Mouse (Mus musculus): ENCODE measurements around the gene Adgrf4.

Adgrf4 gene

DNA sequence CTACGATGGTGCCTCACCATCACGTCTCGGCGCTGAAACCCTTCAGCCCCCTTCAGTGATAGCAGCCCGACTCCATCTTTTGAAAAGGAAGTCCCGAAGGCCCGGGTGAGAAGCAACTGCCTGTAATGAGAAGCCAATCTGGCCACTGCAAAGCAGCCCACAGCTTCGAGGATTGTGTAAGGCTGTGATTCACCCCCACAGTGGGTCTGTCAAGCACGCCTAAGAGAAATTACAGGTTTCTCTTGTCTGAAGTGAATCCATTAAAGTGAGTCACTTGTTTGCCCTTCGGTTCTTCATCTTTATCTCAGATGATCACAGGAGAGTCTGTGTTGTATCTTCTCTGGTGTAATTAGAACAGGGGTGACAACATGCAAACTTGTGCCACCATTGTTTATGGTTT lies at the start of gene Adgrf4:
TSS of gene Adgrf4 (minus strand) at position 149 of the 400 bp plus-strand sequence.
- DNase-seq (ENCODE audit: low spot score), result no peak

DNA sequence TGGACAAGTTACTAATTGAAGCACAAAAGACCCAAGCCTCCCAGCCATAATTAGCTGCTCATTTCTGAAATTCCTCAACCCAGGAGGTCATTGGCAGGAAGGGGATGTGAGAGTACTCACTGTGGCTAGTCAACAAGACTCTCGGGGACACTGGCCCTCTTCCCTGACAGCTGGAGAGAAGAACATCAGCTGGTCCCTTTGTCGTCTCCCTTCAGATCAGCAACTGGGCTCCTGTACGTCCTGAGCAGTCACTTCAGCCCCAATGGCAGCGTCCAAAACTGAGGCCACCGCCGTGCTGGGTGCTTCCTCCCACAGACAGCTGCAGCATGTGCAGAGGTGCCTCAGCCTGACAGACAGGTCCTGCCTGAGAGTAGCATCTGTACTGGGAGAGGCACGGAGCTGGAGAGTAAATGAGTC lies 49.7 kb upstream of the Adgrf4 start, which contains the start of gene Adgrf2:
TSS of gene Adgrf2 (minus strand) at position 379 of the 417 bp plus-strand sequence.
- DNase-seq (ENCODE audit: low spot score), result no peak

DNA sequence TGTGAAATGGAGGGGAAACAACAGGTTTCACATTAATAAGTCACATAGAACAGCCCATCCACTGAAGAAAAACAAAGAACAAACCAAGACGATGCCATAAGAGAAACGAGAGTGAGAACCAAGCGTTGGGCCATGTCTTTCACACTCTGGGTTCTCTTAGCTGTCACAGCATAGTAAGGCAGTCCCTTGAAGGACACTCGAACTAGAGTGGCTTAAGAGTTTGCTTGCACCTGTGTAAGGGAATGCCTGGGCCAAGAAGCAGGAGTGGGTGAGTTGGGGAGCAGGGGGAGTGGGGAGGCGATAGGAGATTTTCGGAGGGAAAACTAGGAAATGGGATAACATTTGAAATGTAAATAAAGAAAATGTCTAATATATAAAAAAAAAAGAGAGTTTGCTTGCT lies 46.7 kb upstream of the Adgrf4 start:
- DNase-seq (ENCODE audit: low spot score), result no peak

DNA sequence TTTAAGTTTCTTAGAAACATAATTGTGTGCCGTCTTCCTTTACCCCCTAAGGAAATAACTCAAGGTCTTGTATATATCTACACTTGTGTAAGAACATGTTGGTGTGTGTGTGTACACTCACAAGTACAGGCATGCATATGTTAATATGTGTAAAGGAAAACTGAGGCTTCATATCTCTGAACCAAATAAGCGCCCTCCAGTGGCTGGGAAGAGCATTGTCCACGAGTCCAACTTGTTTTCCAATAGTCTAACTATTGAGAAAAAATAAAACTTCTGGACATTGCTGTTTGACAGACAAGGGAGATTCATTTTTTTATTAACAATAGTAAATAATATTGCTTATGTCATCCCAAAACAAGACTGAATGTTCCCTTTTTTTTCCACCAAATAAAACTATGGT lies 25.1 kb upstream of the Adgrf4 start:
- no peak for DNase-seq (ENCODE audit: low spot score)

DNA sequence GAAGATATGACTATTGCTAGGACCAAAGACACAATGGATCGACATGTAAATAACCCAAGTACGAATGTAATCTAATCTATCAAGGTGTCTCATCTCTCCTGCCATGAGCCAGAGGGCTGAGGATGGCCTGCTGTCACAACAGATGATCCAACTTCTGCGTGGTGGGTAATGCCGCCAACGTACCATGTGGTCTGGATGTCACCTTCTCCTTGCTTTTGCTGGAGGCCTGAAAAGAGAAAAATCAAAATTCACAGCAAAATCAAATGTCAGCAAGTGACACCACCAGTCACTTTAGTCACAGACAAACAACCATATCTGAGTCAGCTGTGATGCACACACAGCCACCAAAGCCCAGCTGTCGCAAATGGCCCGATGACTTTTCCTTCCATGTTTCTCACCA lies 22.9 kb upstream of the Adgrf4 start:
- no peak for DNase-seq (ENCODE audit: low spot score)

DNA sequence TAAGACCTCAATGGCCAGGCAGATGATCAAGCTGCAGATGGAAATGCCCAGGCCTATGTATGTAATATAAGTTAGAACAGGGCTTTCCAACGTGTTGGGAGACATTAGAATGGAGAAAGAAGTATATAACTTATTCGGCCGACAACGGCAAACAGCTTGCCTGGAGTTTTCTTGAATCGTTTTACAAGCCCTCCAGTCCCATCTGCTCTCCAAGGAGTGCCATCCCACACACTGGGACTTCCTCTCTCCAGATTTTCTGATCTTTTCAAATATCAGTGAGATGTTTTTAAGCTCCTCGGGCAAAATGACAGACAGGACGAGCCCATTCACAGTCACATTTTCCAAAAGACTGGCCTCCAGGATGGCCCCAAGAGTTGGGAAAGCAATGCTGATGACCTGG lies 18.6 kb upstream of the Adgrf4 start:
- no peak for DNase-seq (ENCODE audit: low spot score)

DNA sequence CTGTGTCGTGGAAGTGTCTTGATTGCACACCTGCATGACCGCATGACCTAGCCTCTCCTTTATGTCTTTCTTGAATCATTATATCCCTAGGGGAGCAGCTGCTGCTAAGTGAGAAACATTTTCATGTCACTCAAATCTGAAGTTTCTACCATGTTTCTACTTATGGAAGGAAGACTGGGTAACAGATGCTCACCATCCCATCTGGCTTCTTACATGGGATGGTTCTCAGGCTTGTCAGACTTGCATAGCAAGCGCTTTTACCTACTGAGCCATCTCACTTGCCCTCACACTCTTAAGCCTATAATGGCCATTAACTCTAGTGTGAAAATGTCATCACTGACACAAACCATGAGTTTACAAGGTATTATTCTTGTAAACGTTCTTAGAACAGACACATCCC lies 13.5 kb upstream of the Adgrf4 start:
- no peak for DNase-seq (ENCODE audit: low spot score)

DNA sequence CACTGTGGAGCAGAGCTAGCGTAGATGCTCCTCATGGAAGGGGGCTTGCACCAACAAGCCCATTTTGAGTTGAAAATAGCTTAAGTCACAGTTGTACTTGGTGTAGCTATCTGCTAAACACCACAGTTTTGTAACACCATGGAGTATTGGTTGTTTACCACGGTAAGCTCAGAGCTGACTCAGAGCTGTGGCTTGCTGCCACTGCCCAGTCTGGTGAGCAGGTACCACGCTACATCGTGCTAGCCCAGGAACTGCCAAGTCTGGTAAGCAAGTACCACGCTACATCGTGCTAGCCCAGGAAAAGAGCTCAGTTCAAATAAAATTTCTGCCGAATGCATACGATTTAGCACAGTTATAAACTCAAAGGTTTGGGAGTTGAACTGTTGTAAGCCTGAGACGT lies 10.1 kb upstream of the Adgrf4 start:
- no peak for DNase-seq (ENCODE audit: low spot score)

DNA sequence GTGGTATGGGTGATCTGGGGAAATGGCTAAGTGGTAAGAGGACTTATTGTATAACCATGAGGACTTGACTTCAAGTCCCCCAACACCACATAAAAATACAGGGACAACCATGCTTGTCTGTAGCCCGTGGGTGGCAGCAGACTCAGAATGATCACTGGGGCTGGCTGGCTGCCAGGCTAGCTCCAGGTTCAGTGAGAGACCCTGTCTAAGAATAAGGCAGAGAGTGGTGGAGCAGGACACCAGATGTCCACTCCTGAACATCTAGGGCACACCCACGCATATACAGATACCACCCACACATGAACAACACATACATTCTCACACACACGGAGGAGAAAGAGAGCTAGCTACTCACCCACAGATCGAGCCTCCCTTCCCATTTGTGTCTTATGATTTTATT lies 2.6 kb upstream of the Adgrf4 start:
- DNase-seq (ENCODE audit: low spot score), result no peak

DNA sequence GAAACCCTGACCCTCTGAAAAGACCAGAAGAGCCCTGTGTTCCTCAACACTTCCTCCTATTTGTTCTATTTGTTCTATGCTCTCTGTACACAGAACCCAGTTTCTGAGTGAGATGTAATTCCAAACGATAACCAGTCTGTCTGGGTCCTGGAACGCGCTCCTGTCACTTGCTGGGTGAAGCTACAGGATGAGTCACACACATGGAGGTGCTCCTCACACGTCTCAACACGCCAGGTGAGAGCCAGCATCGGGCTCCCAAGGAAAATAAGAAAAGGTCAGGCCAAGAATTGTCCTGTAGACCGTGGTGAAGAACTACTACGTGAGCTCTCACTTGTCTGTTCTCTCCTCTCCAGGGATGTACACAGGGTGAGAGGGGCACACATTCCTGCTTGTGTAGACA lies 1.6 kb downstream of the Adgrf4 start:
- DNase-seq (ENCODE audit: low spot score), result no peak

DNA sequence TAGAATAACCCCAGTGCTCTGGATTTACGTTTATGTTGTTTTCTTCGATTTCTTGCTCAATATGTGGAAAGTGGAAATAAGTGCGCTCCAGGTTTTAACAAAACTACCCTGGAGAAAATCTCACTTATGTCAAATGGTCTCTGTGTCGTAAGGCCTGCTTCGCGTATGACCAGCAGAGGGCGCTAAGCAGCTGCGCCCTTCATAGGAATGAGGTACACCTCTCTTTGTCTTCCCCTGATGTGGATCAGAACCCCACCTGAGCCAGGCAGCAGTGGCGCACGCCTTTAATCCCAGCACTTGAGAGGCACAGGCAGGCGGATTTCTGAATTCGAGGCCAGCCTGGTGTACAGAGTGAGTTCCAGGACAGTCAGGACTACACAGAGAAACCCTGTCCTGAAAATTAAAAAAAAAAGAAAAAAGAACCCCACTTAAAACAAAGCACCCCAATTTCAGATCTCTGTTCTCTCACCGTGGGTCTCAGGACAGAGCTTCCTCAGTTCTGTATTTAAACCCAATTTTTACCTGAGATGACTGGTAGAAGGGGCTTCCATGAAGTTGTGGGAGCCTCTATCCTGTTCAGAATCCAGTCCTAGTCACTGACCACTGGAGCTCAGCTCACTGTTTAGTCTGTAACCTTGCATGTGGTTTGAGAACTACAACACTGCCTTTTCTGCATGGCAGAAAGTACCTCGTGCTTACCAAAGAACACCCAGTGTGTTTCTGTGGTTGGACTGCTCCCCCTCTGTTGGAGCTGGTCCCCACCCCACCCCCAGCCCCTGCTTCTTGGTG lies 33.3 kb downstream of the Adgrf4 start:
- no peak for DNase-seq (ENCODE audit: low spot score)

DNA sequence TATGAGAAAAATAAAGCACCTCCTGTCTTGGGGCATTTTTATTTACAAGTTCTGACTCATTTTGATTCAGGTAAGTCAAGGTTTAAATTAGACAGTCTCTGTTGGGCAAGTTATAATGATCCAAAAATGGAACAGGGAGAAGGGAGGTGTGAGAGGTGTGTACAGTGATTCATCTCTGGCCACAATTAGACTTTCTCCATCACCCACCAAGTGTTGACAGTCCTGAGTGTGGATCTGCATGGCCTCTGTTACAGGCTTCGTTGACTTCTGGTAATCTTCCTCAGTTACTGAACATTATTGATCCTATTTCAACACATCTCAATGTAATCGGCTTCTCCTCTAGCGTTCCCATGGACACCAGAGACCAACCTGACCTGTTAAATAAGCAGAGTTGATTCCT lies 48.7 kb downstream of the Adgrf4 start:
- DNase-seq (ENCODE audit: low spot score), result no peak

DNA sequence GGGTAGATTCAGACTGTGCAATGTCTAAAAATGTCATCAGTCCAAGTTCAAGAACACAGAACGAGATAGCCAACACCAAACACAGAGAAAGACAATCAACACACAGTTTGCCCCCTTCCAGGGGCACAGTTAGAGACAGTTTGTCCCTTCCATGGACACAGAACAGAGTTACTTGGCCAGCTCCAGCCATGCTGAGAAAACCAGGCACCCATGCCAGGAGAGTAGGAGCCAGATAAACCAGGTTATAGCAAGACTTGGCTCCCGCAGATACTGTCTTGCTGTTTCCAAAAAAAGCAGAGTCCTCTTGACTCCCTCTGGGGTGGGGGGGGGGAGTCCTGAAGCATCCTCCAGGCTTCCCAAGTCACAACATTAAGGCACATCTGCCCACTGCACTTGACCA lies 61.9 kb downstream of the Adgrf4 start:
- no peak for DNase-seq (ENCODE audit: low spot score)

DNA sequence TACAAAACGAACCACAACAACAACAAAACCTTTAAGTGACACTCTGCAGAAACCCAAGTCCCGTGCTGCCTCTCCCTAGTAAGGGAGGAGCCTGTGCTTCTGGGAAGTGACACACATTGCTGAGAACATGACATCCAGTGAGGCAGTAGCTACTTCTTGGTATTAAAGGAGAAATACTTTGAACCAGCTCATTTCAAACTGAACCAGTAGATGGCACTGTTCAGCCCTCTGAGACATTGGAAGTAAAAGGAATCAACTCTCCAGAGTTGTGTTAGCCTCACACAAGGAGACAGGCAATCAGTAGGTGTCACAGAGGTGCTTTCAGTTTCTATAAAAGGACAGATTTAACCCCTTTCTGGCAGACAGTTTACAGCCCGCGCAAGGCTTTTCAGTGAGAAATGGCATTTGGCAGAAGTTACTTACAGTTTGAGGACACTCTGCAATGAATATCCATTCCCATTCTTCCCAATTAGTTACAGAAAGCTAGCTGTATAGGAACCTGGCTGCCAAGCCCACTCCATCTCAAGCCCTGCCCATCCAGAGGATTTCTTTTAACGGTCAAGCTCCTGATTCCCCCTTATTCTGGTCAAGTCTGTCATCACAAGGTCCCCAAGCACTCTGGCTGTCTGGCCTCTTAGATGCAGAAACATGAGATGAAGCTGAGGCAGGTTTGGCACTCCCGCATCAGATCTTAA lies 78.9 kb downstream of the Adgrf4 start:
- no peak for DNase-seq (ENCODE audit: low spot score)

DNA sequence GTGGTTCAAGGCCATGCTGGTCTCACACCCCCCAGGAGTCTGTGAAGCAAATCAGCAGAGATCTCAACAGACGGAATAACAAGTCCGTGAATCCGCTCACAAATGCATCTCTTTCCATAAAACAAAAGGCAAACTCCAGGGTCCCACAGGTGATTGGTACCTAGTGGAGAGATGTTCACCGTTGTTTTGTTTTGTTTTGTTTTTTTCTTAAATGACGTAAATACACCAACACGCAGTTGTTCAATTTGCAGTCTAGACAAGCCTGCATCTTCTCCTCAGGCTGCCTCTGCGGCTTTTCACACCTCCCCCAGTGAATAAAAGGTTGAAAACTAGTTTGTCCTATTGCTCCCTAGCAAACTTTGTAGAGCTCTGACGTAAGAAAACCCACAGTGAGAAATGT lies 80.8 kb downstream of the Adgrf4 start, which contains the start of gene Opn5:
TSS of gene Opn5 (minus strand) at position 101 of the 400 bp plus-strand sequence.
- DNase-seq (ENCODE audit: low spot score), result no peak

DNA sequence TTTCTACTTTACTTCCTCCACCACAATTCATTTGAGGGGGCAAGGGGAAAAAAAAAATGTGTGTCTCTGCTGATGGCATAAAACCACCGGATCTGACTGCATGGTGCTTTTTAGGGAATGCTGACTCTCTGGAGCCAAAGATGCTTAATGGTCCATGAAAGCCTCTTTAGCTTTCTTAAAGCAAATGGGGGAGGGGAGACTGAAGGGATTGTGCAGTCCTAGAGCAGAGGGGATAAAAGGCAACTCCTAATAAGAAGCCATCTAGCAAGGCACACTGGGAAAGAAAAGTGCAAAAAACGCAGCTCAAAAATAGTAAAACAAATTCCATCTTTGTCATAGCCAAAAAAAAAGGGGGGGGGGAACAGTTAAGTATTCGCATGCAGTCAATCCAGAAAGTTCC lies 83.8 kb downstream of the Adgrf4 start:
- DNase-seq (ENCODE audit: low spot score), result no peak

Measured in spleen, adult 12 weeks (tissue).